Mouse (Mus musculus) kidney, embryonic 14.5 days (tissue): ENCODE data around the gene Ccdc28b. TPM values are rescaled to one million over a fixed set of nuclear protein-coding genes. Genes with fewer than 3 reads are reported as not detected.

Experiments used
- ATAC-seq: fragments of 200-750 bp; cut with Nextera tagmentation; 2 replicates; pipeline ENCODE4 v1.8.0; 2017; ENCODE audit warnings: moderate number of reproducible peaks, mild to moderate bottlenecking, moderate TSS enrichment, moderate library complexity; ENCODE audit not compliant: low FRiP score, low TSS enrichment
- H3K27ac ChIP-seq: fragments of 300-500 bp; sonication (generic); 2 replicates; pipeline ENCODE4 v1.5.1; 2014; ENCODE audit warnings: low read depth, mild to moderate bottlenecking, low read length, moderate library complexity, mixed read lengths
- H3K27me3 ChIP-seq: fragments of 300-500 bp; sonication (generic); 2 replicates; pipeline ENCODE4 v1.6.1; 2014; ENCODE audit warnings: mild to moderate bottlenecking, low read length; ENCODE audit not compliant: control insufficient read depth, insufficient read depth
- H3K36me3 ChIP-seq: fragments of 300-500 bp; sonication (generic); 2 replicates; pipeline ENCODE4 v1.6.1; 2014; ENCODE audit warnings: low read length, mixed read lengths; ENCODE audit not compliant: control insufficient read depth, insufficient read depth
- H3K4me1 ChIP-seq: fragments of 300-500 bp; sonication (generic); 2 replicates; pipeline ENCODE4 v1.6.1; 2014; ENCODE audit warnings: low read length, mixed read lengths; ENCODE audit not compliant: control insufficient read depth, insufficient read depth
- H3K4me2 ChIP-seq: fragments of 300-500 bp; sonication (generic); replicated peaks from 2 replicates; pipeline ENCODE4 v1.6.1; 2014; ENCODE audit warnings: low read depth, mild to moderate bottlenecking, low read length
- H3K4me3 ChIP-seq: fragments of 300-500 bp; sonication (generic); 2 replicates; pipeline ENCODE4 v1.5.1; 2014; ENCODE audit warnings: mild to moderate bottlenecking, low read length
- H3K9ac ChIP-seq: fragments of 300-500 bp; sonication (generic); 2 replicates; pipeline ENCODE4 v1.6.1; 2014; ENCODE audit warnings: low read depth, mild to moderate bottlenecking, low read length, moderate library complexity
- H3K9me3 ChIP-seq: fragments of 300-500 bp; sonication (generic); 2 replicates; pipeline ENCODE4 v1.6.1; 2016; ENCODE audit warnings: low read length; ENCODE audit not compliant: control insufficient read depth
- WGBS: fragments of 180-500 bp; shearing (Covaris S2); extraction: QIAGEN DNeasy Blood & Tissue Kit; methylation state at CpG from one replicate; pipeline ENCODE4 v1.1.7; 2014; 5-methylcytosine and 5-hydroxymethylcytosine counted together
- polyA plus RNA-seq: library from polyadenylated mRNA; unstranded; fragments of >200 nt; fragmentation: Nextera tagmentation; extraction: Ambion mirVana; gene quantifications from 2 replicates; pipeline ENCODE4 v1.2.1, GENCODE M21; 2014

Ccdc28b gene
- polyA plus RNA-seq, 1 experiment from 2014 or later, result 48.6 TPM

- peak within 1 kb of the TSS; percentile 72; the same call in 1 of the 2 replicates for H3K27ac ChIP-seq
- 5% methylated on average over 43 of the region's 44 CpGs for WGBS
- H3K9ac ChIP-seq, result peak within 1 kb of the TSS; percentile 80
- H3K9me3 ChIP-seq, result no peaks in the 10 kb centered on the region
- H3K4me3 ChIP-seq, result peak within 1 kb of the TSS; percentile 66
- peaks cover 15% of the 10 kb centered on the region; the same call in 1 of the 2 replicates for H3K36me3 ChIP-seq
- H3K27me3 ChIP-seq, result no peaks in the 10 kb centered on the region
- peak within 1 kb of the TSS; percentile 82 for H3K4me2 ChIP-seq
- peak; percentile 87 for ATAC-seq
- peaks cover 18% of the 10 kb centered on the region for H3K4me1 ChIP-seq
Observed at GRCm38 (mm10) chr4:129618786-129619691, 4.7 kb downstream of the Ccdc28b start, which contains the start of gene Iqcc. Iqcc (minus strand) TSS chr4:129619099.

- peaks cover 15% of the 10 kb centered on the region; the same call in 1 of the 2 replicates for H3K36me3 ChIP-seq
- H3K4me3 ChIP-seq, result peak overlapping the region; percentile 66
- peak overlapping the region; percentile 82 for H3K4me2 ChIP-seq
- H3K9me3 ChIP-seq, result no peaks in the 10 kb centered on the region
- H3K27ac ChIP-seq, result no peak overlapping the region
- peak overlapping the region; percentile 80; the same call in 1 of the 2 replicates for H3K9ac ChIP-seq
- no peaks in the 10 kb centered on the region for H3K27me3 ChIP-seq
- peaks cover 16% of the 10 kb centered on the region for H3K4me1 ChIP-seq
- no peak for ATAC-seq
- WGBS, result 90% methylated on average over 5 of the region's 5 CpGs
Observed at GRCm38 (mm10) chr4:129618031-129618430, 5.7 kb downstream of the Ccdc28b start.

- 82% methylated on average over 7 of the region's 7 CpGs for WGBS
- H3K27me3 ChIP-seq, result no peaks in the 10 kb centered on the region
- no peaks in the 10 kb centered on the region for H3K9me3 ChIP-seq
- H3K4me3 ChIP-seq, result no peak overlapping the region
- H3K9ac ChIP-seq, result no peak overlapping the region
- ATAC-seq, result no peak
- H3K4me1 ChIP-seq, result peaks cover 8% of the 10 kb centered on the region; the same call in 1 of the 2 replicates
- peaks cover 15% of the 10 kb centered on the region; the same call in 1 of the 2 replicates for H3K36me3 ChIP-seq
- no peak overlapping the region for H3K4me2 ChIP-seq
- H3K27ac ChIP-seq, result no peak overlapping the region
Observed at GRCm38 (mm10) chr4:129617121-129617641, 6.6 kb downstream of the Ccdc28b start.

- Histone ChIP-seq H3K9ac (no peak overlapping the region), H3K4me3 (no peak overlapping the region), H3K27me3 (no peaks in the 10 kb centered on the region), H3K27ac (no peak overlapping the region), H3K4me2 (no peak overlapping the region), H3K9me3 (no peaks in the 10 kb centered on the region), H3K36me3 (peaks cover 15% of the 10 kb centered on the region; the same call in 1 of the 2 replicates), H3K4me1 (peaks cover 8% of the 10 kb centered on the region; the same call in 1 of the 2 replicates)
- 87% methylated on average over 3 of the region's 3 CpGs for WGBS
- ATAC-seq, result no peak
Observed at GRCm38 (mm10) chr4:129616631-129617030, 7.1 kb downstream of the Ccdc28b start.

- Histone ChIP-seq H3K4me1 (peaks cover 8% of the 10 kb centered on the region; the same call in 1 of the 2 replicates), H3K36me3 (peaks cover 15% of the 10 kb centered on the region; the same call in 1 of the 2 replicates), H3K4me3 (no peak overlapping the region), H3K4me2 (no peak overlapping the region), H3K27ac (no peak overlapping the region), H3K27me3 (no peaks in the 10 kb centered on the region), H3K9me3 (no peaks in the 10 kb centered on the region), H3K9ac (no peak overlapping the region)
- WGBS, result 90% methylated on average over 9 of the region's 9 CpGs
- no peak for ATAC-seq
Observed at GRCm38 (mm10) chr4:129615801-129616290, 7.9 kb downstream of the Ccdc28b start.

- no peaks in the 10 kb centered on the region for H3K27me3 ChIP-seq
- H3K4me3 ChIP-seq, result no peak within 1 kb of the TSS
- H3K4me2 ChIP-seq, result no peak within 1 kb of the TSS
- ATAC-seq, result no peak
- H3K27ac ChIP-seq, result no peak within 1 kb of the TSS
- H3K9me3 ChIP-seq, result no peaks in the 10 kb centered on the region
- H3K9ac ChIP-seq, result no peak within 1 kb of the TSS
- 87% methylated on average over 6 of the region's 6 CpGs for WGBS
- peaks cover 8% of the 10 kb centered on the region; the same call in 1 of the 2 replicates for H3K4me1 ChIP-seq
- peaks cover 22% of the 10 kb centered on the region for H3K36me3 ChIP-seq
Observed at GRCm38 (mm10) chr4:129614093-129614492, 9.7 kb downstream of the Ccdc28b start, which contains the start of gene Dcdc2b. Dcdc2b (minus strand) TSS chr4:129614257.

GRCm38 (mm10) chr4:129610472-129610871 is 13.3 kb downstream of the Ccdc28b start:
- Histone ChIP-seq H3K4me3 (no peak overlapping the region), H3K9me3 (no peaks in the 10 kb centered on the region), H3K36me3 (peaks cover 28% of the 10 kb centered on the region), H3K9ac (no peak overlapping the region), H3K27ac (no peak overlapping the region), H3K4me2 (no peak overlapping the region), H3K27me3 (no peaks in the 10 kb centered on the region), H3K4me1 (no peaks in the 10 kb centered on the region)
- WGBS, result 78% methylated on average over 4 of the region's 4 CpGs
- no peak for ATAC-seq

GRCm38 (mm10) chr4:129610026-129610425 is 13.7 kb downstream of the Ccdc28b start:
- Histone ChIP-seq H3K36me3 (peaks cover 32% of the 10 kb centered on the region), H3K4me2 (no peak overlapping the region)

More at GRCm38 (mm10) chr4:129610026-129610425, 13.7 kb downstream of the Ccdc28b start:
- H3K9ac ChIP-seq, result no peak overlapping the region
- no peak for ATAC-seq
- no peaks in the 10 kb centered on the region for H3K4me1 ChIP-seq
- 68% methylated on average over 4 of the region's 4 CpGs for WGBS
- H3K9me3 ChIP-seq, result no peaks in the 10 kb centered on the region
- no peak overlapping the region for H3K4me3 ChIP-seq
- no peaks in the 10 kb centered on the region for H3K27me3 ChIP-seq
- no peak overlapping the region for H3K27ac ChIP-seq
